Mouse (Mus musculus) naive thymus-derived CD4-positive, alpha-beta T cell, adult 2 months (primary cell): ENCODE results near the gene Uhrf1.

ENCODE experiments used
- DNase-seq: peaks from one replicate; pipeline ENCODE4 v3.0.0-alpha.2; 2011; ENCODE audit warnings: low read depth

Gene Uhrf1

DNA sequence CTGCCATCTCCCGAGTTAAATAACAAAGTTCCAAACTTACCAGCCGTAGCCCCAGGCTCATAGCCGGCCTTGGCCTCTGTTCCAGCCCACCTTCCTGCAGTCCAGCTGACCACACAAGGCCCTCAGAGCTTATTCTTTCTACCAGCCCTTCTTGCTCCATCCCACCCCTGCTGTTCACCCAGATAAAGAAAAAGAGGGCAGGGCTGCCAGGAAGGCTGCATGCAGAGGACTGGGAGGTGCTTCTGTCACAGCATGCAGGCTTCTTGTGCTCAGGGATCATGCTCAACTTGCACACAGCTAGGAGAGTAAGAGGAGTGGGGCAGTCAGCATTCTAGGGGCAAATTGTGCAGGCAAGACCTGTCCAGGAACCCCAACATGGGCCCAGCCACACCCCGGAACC is 45.0 kb downstream of the Uhrf1 start:
- DNase-seq = no peak

DNA sequence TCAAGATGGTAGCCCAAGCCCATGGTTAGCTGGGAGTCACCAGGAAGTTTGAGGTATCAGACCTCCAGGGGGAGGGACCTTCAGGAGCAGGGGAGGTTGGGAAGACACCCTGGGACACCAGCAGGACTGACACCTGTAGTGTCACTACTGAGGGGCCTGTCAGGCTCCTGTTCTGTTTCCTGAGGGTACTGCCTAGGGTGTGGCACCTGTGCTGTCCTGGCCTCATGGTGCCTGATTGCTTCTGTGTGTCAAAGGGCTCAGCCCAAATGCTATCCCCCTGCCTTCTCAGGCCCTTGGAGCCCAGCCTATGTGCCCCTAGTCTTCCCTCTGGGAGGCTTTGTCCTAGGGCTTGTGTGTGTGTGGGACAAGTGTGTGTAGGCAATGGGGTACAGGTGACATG is 45.5 kb downstream of the Uhrf1 start:
- DNase-seq = no peak

DNA sequence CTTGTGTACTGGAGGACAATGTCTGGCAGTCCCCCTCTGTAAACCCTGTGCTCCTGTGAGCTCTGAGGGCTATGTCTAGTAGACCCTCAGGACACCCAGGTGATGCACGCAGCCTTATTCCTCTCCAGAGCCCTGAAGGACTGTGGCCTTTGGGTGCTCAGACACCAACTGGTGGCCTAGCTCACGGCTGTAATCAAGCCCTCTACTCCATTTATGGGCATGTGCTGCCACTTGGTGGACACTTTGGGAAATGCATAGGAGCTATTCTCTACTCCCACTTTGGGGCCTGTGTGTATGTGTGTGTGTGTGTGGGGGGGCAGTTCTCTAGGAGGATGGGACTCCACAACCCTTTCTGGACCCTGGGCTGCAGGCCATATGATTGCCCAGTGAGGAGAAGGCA is 47.6 kb downstream of the Uhrf1 start:
- peak; percentile 89 for DNase-seq

DNA sequence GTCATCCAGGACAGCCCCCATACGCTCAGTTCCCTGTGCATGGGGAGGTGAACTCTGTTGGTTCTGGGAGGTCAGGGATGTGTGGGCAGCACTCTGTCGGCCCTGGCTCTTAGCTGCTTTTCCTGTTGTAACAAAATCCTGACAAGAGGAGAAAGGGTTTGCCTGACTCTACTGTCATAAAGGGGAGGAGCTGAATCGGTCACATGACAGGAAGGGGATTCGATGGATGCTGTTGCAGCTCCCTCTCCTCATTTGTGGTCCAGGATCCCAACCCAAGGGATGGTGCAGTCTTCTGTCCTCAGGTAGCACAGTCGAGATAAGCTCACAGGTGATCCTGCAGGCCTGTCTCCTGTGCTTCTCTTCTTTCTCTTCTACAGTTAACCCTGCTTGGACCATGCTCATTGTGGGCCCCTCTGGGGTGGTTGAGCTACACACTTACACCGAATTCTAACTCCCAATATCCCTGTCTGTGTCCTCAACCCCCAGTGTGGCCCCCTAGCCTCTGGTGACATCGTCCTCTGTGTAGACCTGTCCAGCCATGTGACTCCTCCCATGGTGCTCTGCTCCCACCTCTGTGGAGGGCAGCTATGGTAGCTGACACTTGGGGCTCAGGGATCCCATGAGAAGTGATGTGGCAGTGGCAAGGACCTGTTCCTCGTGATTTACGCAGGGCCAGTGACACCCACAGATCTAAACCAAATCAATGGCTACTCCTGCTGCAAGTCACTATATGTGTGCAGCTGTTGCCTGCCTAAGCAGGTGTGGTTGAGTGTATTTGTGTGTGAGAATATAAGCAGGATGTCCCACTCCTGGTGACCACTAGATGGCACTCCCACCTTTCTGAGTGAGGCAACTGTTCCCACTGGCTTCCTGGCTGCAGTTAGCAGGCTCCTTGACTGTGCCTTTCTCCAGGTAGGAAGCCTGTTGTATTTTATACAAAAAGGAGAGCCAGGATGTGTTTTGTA is 54.1 kb downstream of the Uhrf1 start:
- DNase-seq = peak; percentile 84

DNA sequence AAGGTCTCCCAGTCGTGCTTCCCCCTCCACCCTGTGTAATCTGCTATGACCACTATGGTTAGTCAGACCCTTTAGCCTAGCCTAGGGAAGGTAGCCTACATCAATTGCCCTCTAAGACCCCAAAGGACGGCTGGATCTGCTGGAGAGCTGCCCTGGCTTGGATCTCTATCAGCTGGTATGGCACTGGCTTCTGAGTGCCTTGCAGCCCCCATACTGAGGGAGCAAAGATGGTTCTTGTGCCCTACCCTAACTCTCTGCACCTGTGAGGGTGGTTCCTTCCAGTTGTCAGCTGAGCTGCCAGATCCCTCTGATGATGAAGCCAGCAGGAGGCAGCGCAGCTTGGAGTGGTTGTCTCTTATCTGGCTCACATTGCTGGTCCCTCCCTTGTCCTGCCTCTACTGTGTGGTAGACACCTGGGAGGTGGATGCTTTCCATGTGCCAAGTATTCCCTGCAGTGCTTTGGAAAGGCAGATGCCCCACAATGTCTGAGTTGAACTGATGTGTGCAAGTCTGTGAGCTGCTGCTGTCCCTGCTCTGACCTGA is 56.1 kb downstream of the Uhrf1 start:
- DNase-seq = no peak

DNA sequence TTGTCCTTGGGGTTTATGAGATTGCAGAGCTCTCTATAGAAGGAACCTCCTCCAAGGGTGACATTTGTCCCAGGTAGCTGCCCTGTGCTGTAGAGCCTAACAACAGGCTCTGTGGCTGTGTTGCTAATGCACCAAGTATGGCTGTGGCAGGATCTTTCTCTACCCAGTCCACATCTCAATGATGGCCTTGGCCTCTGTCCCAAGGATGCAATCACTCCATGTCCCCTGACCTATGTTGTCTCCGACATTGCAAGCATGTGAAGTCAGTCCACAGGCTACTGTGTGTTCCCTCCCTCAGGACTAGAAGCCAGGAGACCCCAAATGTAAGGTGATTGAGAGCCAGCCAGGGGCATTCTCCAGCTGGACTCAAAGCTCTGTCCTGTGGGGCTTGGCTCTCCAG is 56.7 kb downstream of the Uhrf1 start:
- no peak for DNase-seq

DNA sequence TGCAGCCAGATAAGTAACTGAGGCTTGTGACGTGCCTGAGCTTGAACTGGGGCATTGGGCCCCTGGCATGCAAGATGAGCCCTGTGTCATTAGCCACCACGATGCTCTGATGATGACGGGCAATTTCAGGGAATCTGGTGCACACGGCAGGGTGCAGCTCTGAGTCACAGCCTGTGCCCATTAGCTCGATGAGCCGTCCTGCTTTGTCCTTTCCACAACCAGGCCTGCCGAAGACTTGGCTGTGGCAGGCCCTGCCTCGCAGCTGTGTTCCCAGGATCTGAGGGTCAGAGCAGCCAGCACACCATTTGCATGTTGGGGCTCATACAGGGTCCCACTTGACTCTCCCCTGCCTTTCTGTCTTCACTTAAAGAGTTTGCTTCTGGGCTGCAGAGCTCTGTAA is 57.3 kb downstream of the Uhrf1 start:
- DNase-seq = no peak

DNA sequence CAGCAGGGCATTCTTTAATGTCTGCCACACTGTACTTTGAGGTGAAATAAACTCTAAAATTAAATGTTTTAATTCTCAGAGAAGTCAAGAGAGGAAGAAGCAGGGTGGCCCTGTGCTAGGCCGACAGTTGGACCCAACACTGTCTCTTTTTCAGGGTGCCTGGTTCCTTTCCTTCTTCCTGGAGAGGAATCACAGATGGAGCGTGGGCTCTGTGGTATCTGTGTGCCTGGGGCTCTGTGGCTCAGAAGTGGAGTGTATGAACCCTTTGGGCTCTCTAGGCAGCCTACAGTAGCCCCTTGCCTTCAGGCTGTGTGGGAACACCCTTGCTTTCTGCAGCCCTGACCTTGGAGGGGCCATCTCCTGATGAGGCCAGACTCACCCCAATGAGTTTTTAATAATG is 58.4 kb downstream of the Uhrf1 start:
- no peak for DNase-seq

DNA sequence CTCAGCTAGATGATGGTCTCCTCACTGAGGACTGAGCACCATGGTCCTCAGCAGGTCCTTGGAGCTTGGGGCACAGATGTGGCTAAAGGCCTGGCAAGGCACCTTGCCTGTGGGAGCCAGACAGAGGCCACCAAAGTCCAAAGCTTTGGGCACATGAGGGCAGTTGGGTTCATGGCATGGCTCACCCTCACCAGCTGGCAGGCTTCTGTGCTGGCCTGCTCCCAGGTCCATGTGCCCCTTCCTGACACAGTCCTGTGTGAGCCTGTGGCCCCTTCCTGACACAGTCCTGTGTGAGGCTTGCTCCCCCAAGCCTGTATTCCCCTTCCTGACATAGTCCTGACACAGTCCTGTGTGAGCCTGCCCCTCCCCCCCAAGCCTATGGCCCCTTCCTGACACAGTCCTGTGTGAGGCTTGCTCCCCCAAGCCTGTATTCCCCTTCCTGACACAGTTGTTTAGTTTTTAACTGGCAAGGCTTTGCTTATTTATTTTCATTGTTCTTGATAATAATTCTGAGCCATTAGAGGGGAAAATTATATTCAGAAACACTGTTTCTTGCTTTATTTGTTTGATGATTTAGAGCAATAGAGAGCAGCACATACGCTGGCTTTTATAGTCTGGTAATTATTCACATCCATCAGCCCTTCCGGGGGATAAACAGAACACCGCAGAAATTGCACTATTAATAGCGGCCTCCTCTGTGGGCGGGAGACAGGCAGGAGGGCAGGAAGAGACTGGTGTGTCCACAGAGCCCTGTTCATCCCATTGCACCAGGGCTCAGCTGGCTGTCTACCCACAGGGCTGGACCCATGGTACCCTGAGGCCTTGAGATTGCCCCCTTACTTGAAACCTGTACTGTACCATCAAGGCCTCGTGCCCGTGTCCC is 62.9 kb downstream of the Uhrf1 start:
- DNase-seq = no peak

DNA sequence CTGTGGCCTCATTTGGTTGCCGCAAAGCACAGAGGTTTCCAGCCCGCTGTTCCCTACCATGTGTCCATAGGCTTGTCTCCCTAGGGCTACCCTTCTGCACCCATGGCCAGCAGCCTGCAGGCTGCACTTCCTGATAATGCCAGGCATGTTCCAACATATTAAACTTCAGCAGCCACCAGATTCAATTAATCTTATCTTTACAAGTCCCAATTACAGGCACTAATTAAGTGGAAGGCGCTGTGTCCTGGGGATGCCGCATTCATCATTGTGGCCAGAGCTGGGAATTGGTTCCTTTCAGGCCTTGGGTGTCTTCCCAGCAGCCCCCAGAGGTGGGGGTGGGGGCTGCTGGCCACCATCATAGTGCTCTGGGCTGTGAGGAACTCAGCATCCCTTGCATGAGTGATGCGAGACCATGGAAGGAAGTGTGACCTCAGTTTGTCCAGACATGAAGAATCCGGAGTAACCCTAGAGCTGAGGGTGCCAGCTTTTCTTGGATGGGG is 65.2 kb downstream of the Uhrf1 start:
- no peak for DNase-seq

DNA sequence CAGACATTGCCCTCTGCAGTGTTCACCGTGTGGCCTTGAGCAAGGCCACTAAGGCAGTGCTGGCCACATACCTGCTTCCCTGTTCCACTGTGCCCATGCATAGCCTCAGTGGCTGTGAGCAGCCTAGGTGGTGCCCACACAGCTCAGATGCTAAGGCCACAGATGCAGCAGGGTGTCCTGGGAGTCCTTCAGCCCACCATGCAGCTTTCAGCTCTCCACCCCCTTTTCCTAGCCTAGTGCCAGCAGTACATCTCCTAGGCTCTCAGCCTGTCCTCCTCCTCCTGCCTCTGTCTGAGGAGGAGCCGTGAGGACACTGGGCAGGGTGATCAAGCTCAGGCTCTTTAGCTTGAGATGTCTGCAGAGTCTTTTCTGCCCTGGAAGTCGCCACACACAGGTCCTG is 67.0 kb downstream of the Uhrf1 start:
- DNase-seq = no peak

DNA sequence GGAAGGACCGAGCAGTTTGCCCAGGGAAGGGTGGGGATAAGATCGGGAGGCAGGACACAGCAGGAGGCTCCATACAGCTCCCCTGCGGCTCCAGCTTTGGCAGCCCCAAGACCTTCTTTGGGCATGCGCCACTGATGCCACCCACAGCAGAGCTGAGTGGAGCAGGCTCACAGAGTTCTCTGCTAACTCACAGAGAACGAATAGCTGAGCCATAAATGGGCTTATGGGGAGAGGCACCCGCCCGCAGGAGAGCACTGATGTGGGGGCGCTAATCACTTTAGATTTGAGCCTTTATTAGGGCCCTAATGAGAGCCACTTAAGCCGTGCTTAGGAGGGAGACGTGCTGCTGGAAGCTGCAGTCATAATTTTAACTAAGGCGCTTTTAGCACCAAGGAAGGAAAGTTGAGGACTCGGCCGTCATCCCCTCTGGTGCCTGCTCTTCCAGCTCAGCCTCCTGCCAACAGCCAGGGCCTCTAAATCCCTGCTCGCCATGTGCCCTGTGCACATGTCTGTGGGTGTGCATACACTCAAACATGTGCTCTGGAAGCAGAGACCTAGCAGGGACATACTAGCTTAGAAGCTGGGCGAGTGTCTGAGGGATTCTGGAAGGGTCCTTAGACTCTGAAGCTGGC is 68.0 kb downstream of the Uhrf1 start:
- DNase-seq = no peak

DNA sequence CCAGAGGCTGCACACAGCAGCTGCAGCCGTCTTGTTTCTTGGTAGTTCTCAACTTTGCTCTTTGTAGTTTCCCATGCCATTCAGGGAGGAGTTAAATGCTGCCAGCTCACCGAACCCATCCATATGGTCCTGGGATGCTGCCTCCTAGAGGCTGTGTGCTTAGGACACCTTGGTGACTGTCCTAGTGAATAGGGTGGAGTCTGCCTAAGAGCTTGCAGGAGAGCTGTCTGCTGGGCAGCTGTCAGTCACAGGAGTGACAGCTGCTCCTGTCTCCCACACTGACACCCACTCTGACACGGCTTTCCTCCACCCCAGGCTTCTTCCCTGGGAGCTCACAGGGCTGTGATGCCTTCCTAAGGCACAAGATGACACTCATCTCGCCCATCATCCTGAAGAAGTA is 69.0 kb downstream of the Uhrf1 start:
- DNase-seq = no peak
